Mouse (Mus musculus): Measurements from ENCODE around the gene AW822073.
"Not testable (repeated sequence)": the region's sequence is repeated elsewhere in the genome, so short reads cannot be mapped to it uniquely, and the experiment has no call there.

Gene AW822073

GRCm38 (mm10) chr10:58221571-58221970 is 3.2 kb downstream of the AW822073 start:
- not testable (repeated sequence) for DNase-seq (ENCODE audit: low spot score)

GRCm38 (mm10) chr10:58220726-58221125 is 4.0 kb downstream of the AW822073 start:
- DNase-seq (ENCODE audit: low spot score), result no peak

- DNase-seq (ENCODE audit: low spot score), result no peak
Observed at GRCm38 (mm10) chr10:58217366-58217765, 7.4 kb downstream of the AW822073 start.

GRCm38 (mm10) chr10:58215353-58215752 is 9.4 kb downstream of the AW822073 start:
- DNase-seq (ENCODE audit: low spot score), result no peak

GRCm38 (mm10) chr10:58214934-58215333 is 9.8 kb downstream of the AW822073 start:
- no peak for DNase-seq (ENCODE audit: low spot score)

- no peak for DNase-seq (ENCODE audit: low spot score)
Observed at GRCm38 (mm10) chr10:58214497-58214896, 10.2 kb downstream of the AW822073 start.

GRCm38 (mm10) chr10:58212230-58212629 is 12.5 kb downstream of the AW822073 start:
- no peak for DNase-seq (ENCODE audit: low spot score)

GRCm38 (mm10) chr10:58211213-58211612 is 13.5 kb downstream of the AW822073 start:
- no peak for DNase-seq (ENCODE audit: low spot score)

GRCm38 (mm10) chr10:58210514-58210913 is 14.2 kb downstream of the AW822073 start:
- DNase-seq (ENCODE audit: low spot score), result no peak

- no peak for DNase-seq (ENCODE audit: low spot score)
Observed at GRCm38 (mm10) chr10:58209710-58210467, 14.8 kb downstream of the AW822073 start.

GRCm38 (mm10) chr10:58206639-58207404 is 17.9 kb downstream of the AW822073 start:
- no peak for DNase-seq (ENCODE audit: low spot score)

- no peak for DNase-seq (ENCODE audit: low spot score)
Observed at GRCm38 (mm10) chr10:58205986-58206385, 18.7 kb downstream of the AW822073 start.

All from ovary, postnatal 36 days (tissue).